Mouse (Mus musculus) limb, embryonic 14.5 days (tissue): ENCODE data around the gene Hipk4. TPM values are rescaled to one million over a fixed set of nuclear protein-coding genes. Genes with fewer than 3 reads are reported as not detected.
"Not testable (repeated sequence)": the region's sequence is repeated elsewhere in the genome, so short reads cannot be mapped to it uniquely, and the experiment has no call there.

ENCODE experiments used
- ATAC-seq: fragments of 200-750 bp; cut with Nextera tagmentation; 2 replicates; pipeline ENCODE4 v1.8.0; 2017; ENCODE audit warnings: low read depth, moderate number of reproducible peaks, moderate TSS enrichment; ENCODE audit not compliant: low FRiP score
- DNase-seq: peaks from one replicate; pipeline ENCODE4 v3.0.0-alpha.2; 2015; ENCODE audit warnings: low spot score
- H3K27ac ChIP-seq: fragments of 300-500 bp; sonication (generic); replicated peaks from 2 replicates; pipeline ENCODE4 v1.5.1; 2014; ENCODE audit warnings: low read depth, mild to moderate bottlenecking, low read length, moderate library complexity, mixed read lengths
- H3K27me3 ChIP-seq: fragments of 300-500 bp; sonication (generic); 2 replicates; pipeline ENCODE4 v1.6.1; 2014; ENCODE audit warnings: low read length, mixed read lengths; ENCODE audit not compliant: control insufficient read depth, insufficient read depth
- H3K36me3 ChIP-seq: fragments of 300-500 bp; sonication (generic); 2 replicates; pipeline ENCODE4 v1.6.1; 2014; ENCODE audit warnings: mild to moderate bottlenecking, low read length, moderate library complexity, mixed read lengths; ENCODE audit not compliant: control insufficient read depth, insufficient read depth
- H3K4me1 ChIP-seq: fragments of 300-500 bp; sonication (generic); 2 replicates; pipeline ENCODE4 v1.6.1; 2014; ENCODE audit warnings: antibody characterized with exemption, low read length, mixed read lengths; ENCODE audit not compliant: control insufficient read depth, insufficient read depth
- H3K4me2 ChIP-seq: fragments of 300-500 bp; sonication (generic); replicated peaks from 2 replicates; pipeline ENCODE4 v1.6.1; 2014; ENCODE audit warnings: low read depth, mild to moderate bottlenecking, low read length, moderate library complexity; ENCODE audit not compliant: severe bottlenecking
- H3K4me3 ChIP-seq: fragments of 300-500 bp; sonication (generic); replicated peaks from 2 replicates; pipeline ENCODE4 v1.5.1; 2014; ENCODE audit warnings: low read length
- H3K9ac ChIP-seq: fragments of 300-500 bp; sonication (generic); 2 replicates; pipeline ENCODE4 v1.6.1; 2014; ENCODE audit warnings: mild to moderate bottlenecking, low read depth, low read length, moderate library complexity; ENCODE audit not compliant: severe bottlenecking
- H3K9me3 ChIP-seq: fragments of 300-500 bp; sonication (generic); 2 replicates; pipeline ENCODE4 v1.6.1; 2016; ENCODE audit warnings: low read length; ENCODE audit not compliant: control insufficient read depth
- POLR2A ChIP-seq: fragments of 200-500 bp; IDR thresholded peaks from 2 replicates; pipeline ENCODE4 v1.8.0; 2012; ENCODE audit warnings: inconsistent platforms, mild to moderate bottlenecking, moderate library complexity, borderline replicate concordance; ENCODE audit not compliant: insufficient read depth, insufficient read length; ENCODE audit errors: extremely low read depth
- WGBS: fragments of 180-500 bp; shearing (Covaris S2); extraction: QIAGEN DNeasy Blood & Tissue Kit; methylation state at CpG from one replicate; pipeline ENCODE4 v1.1.7; 2014; 5-methylcytosine and 5-hydroxymethylcytosine counted together
- polyA plus RNA-seq, 2 experiments: library from polyadenylated mRNA; depleted of rRNA in 1 of 2; stranded (reverse) in 1 of 2; unstranded in 1 of 2; fragments of >200 nt; fragmentation: Nextera tagmentation in 1 of 2; extraction: Ambion mirVana in 1 of 2; gene quantifications; 2 replicates each; pipeline versions ENCODE4 v1.2.1 to v1.2.3; 2012 to 2014

Gene Hipk4
- polyA plus RNA-seq, 2 experiments = 1.2 to 4.3 TPM

GRCm38 (mm10) chr7:27490227-27490542 is 32.9 kb upstream of the Hipk4 start:
- Histone ChIP-seq H3K4me1 (peaks cover 22% of the 10 kb centered on the region), H3K27me3 (no peaks in the 10 kb centered on the region), H3K4me2 (peak overlapping the region; percentile 57), H3K9ac (peak overlapping the region; percentile 51; the same call in 1 of the 2 replicates), H3K36me3 (peaks cover 11% of the 10 kb centered on the region), H3K27ac (peak overlapping the region; percentile 85), H3K9me3 (no peaks in the 10 kb centered on the region), H3K4me3 (peak overlapping the region; percentile 36)
- 23% methylated on average over 4 of the region's 4 CpGs for WGBS
- ATAC-seq = no peak
- no peak for TF ChIP-seq POLR2A
- no peak for DNase-seq

GRCm38 (mm10) chr7:27490543-27491329 is 32.3 kb upstream of the Hipk4 start:
- H3K9ac ChIP-seq = peak overlapping the region; percentile 51; the same call in 1 of the 2 replicates
- H3K36me3 ChIP-seq = peaks cover 11% of the 10 kb centered on the region
- no peaks in the 10 kb centered on the region for H3K27me3 ChIP-seq
- ATAC-seq (peak; percentile 42), DNase-seq (peak; percentile 81)
- peak overlapping the region; percentile 57 for H3K4me2 ChIP-seq
- peak overlapping the region; percentile 85 for H3K27ac ChIP-seq
- peaks cover 22% of the 10 kb centered on the region for H3K4me1 ChIP-seq
- H3K9me3 ChIP-seq = no peaks in the 10 kb centered on the region
- no peak for TF ChIP-seq POLR2A
- H3K4me3 ChIP-seq = peak overlapping the region; percentile 36
- WGBS = 2% methylated on average over 26 of the region's 33 CpGs

DNA sequence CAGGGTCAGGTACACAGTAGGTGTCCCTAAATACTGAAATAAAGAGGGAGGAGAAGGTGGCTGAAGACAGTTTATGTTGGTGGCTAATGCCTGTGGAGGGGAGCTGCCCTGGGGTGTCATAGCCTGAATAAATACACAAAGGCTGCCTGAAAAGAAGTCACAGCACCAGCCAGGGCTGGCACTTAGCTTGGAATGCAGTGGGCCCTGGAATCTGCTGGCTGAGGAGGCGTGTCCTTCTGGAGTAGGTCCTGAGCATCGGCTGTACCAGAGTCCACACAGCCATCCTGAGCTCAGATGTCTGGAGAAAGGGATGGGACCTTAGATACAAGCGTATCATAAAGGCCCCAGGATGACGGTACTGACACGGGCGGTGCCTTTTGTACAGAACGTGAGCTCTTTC is 31.2 kb upstream of the Hipk4 start:
- TF ChIP-seq POLR2A = no peak
- Histone ChIP-seq H3K27me3 (no peaks in the 10 kb centered on the region), H3K27ac (no peak overlapping the region), H3K9ac (no peak overlapping the region), H3K9me3 (no peaks in the 10 kb centered on the region), H3K4me2 (no peak overlapping the region), H3K36me3 (peaks cover 11% of the 10 kb centered on the region), H3K4me3 (no peak overlapping the region), H3K4me1 (peaks cover 19% of the 10 kb centered on the region)
- 75% methylated on average over 7 of the region's 7 CpGs for WGBS
- DNase-seq (no peak), ATAC-seq (no peak)

DNA sequence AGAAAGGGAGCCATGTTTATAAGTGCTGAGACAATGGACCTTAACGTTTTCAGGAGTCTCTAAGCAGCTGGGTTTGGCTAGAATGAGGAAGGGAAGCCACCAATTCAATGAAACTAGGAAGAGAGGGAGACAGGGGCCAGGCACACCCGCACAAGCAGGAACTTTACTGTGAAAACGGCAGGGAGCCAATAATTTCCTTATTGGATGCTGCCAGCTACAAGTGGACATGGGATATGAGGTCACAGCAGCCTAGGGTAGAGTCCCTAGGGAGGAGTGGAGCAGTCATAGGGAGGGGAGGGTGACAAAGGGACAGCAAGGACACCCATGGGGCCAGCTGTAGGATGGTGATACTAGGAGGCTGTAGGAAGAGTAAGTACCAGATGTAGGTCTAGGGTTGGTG is 30.0 kb upstream of the Hipk4 start:
- H3K4me3 ChIP-seq = no peak overlapping the region
- DNase-seq (no peak), ATAC-seq (no peak)
- no peaks in the 10 kb centered on the region for H3K27me3 ChIP-seq
- no peak overlapping the region for H3K4me2 ChIP-seq
- no peak overlapping the region for H3K27ac ChIP-seq
- H3K9ac ChIP-seq = no peak overlapping the region
- no peaks in the 10 kb centered on the region for H3K9me3 ChIP-seq
- 56% methylated on average over 3 of the region's 3 CpGs for WGBS
- H3K36me3 ChIP-seq = peaks cover 11% of the 10 kb centered on the region
- H3K4me1 ChIP-seq = peaks cover 19% of the 10 kb centered on the region
- no peak for TF ChIP-seq POLR2A

DNA sequence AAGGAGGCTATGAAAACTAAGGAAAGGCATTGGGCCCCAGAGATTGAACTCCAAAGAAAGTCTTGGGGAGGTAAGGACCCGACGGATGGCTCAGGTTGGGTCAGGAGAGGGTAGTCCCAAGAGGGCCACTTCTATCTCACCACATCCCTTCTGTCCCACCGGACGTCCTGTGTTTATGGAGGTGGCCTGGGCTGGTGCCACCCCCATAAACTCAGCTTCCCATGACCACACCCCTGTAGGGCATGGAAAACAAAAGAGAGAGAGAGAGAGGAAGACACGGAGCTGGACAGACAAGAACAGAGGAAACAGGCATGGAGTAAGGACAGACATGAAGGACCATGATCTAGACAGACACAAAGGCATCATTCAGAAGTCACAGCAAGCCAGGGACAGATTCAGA is 29.6 kb upstream of the Hipk4 start:
- no peak overlapping the region for H3K27ac ChIP-seq
- no peak overlapping the region for H3K4me2 ChIP-seq
- WGBS = 89% methylated on average over 5 of the region's 5 CpGs
- no peak overlapping the region for H3K4me3 ChIP-seq
- H3K27me3 ChIP-seq = no peaks in the 10 kb centered on the region
- peaks cover 17% of the 10 kb centered on the region for H3K4me1 ChIP-seq
- ATAC-seq (no peak), DNase-seq (no peak)
- H3K9me3 ChIP-seq = no peaks in the 10 kb centered on the region
- H3K36me3 ChIP-seq = peaks cover 11% of the 10 kb centered on the region
- no peak overlapping the region for H3K9ac ChIP-seq
- TF ChIP-seq POLR2A = no peak

DNA sequence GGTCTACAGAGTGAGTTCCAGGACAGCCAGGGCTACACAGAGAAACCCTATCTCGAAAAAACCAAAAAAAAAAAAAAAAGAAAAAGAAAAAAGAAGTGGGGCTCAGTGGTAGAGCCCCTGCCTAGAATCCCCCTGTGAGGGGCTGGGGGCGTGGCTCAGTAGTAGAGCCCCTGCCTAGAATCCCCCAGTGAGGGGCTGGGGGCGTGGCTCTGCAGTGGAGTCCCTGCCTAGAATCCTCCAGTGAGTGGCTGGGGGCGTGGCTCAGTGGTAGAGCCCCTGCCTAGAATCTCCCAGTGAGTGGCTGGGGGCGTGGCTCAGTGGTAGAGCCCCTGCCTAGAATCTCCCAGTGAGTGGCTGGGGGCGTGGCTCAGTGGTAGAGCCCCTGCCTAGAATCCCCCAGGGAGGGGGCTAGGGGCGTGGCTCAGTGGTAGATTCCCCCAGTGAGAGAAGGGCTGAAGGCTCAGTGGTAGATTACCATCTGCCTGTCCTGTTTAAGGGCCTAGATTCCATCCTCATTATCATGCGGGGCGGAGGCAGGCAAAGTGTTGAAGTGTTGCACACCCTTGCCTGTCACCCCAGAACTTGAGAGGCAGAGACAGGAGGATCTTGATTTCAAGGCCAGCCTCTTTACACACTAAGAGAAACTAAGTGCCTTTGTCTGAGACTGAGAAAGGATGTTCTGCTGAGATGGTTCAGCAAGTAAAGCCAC is 28.3 kb upstream of the Hipk4 start:
- H3K27ac ChIP-seq, H3K9me3 ChIP-seq, H3K27me3 ChIP-seq, DNase-seq, H3K36me3 ChIP-seq, H3K9ac ChIP-seq, H3K4me3 ChIP-seq, H3K4me2 ChIP-seq, ATAC-seq: not testable (repeated sequence)
- WGBS = 88% methylated on average over 9 of the region's 9 CpGs
- H3K4me1 ChIP-seq = peaks cover 15% of the 10 kb centered on the region
